Mouse (Mus musculus) hindbrain, embryonic 16.5 days (tissue): ENCODE data around the gene Crtc2. TPM values are rescaled to one million over a fixed set of nuclear protein-coding genes. Genes with fewer than 3 reads are reported as not detected.

ENCODE experiments used
- ATAC-seq: fragments of 200-750 bp; cut with Nextera tagmentation; 2 replicates; pipeline ENCODE4 v1.8.0; 2017; ENCODE audit warnings: moderate TSS enrichment, moderate library complexity
- H3K27ac ChIP-seq: fragments of 300-500 bp; sonication (generic); 2 replicates; pipeline ENCODE4 v1.5.1; 2014; ENCODE audit warnings: low read depth, mild to moderate bottlenecking, control low read depth, low read length, moderate library complexity
- H3K27me3 ChIP-seq: fragments of 300-500 bp; sonication (generic); replicated peaks from 2 replicates; pipeline ENCODE4 v1.6.1; 2014; ENCODE audit warnings: low read length; ENCODE audit not compliant: control insufficient read depth, insufficient read depth
- H3K36me3 ChIP-seq: fragments of 300-500 bp; sonication (generic); 2 replicates; pipeline ENCODE4 v1.6.1; 2014; ENCODE audit warnings: mild to moderate bottlenecking, low read length, moderate library complexity, mixed read lengths; ENCODE audit not compliant: control insufficient read depth, insufficient read depth
- H3K4me1 ChIP-seq: fragments of 300-500 bp; sonication (generic); 2 replicates; pipeline ENCODE4 v1.6.1; 2014; ENCODE audit warnings: low read depth, low read length; ENCODE audit not compliant: control insufficient read depth, insufficient read depth
- H3K4me2 ChIP-seq: fragments of 300-500 bp; sonication (generic); 2 replicates; pipeline ENCODE4 v1.6.1; 2014; ENCODE audit warnings: mild to moderate bottlenecking, low read length, control low read depth, moderate library complexity
- H3K4me3 ChIP-seq: fragments of 300-500 bp; sonication (generic); 2 replicates; pipeline ENCODE4 v1.5.1; 2014; ENCODE audit warnings: mild to moderate bottlenecking, low read length, control low read depth, moderate library complexity
- H3K9ac ChIP-seq: fragments of 300-500 bp; sonication (generic); 2 replicates; pipeline ENCODE4 v1.6.1; 2014; ENCODE audit warnings: low read depth, mild to moderate bottlenecking, control low read depth, low read length, moderate library complexity
- H3K9me3 ChIP-seq: fragments of 300-500 bp; sonication (generic); 2 replicates; pipeline ENCODE4 v1.6.1; 2014; ENCODE audit warnings: mild to moderate bottlenecking, low read length, moderate library complexity; ENCODE audit not compliant: control insufficient read depth
- WGBS: fragments of 180-500 bp; shearing (Covaris S2); extraction: QIAGEN DNeasy Blood & Tissue Kit; methylation state at CpG from one replicate; pipeline ENCODE4 v1.1.7; 2014; 5-methylcytosine and 5-hydroxymethylcytosine counted together
- polyA plus RNA-seq: library from polyadenylated mRNA; unstranded; fragments of >200 nt; fragmentation: Nextera tagmentation; extraction: Ambion mirVana; gene quantifications from 2 replicates; pipeline ENCODE4 v1.2.1, GENCODE M21; 2015

The Crtc2 gene
- polyA plus RNA-seq, 1 experiment from 2014 or later, result 19.6 TPM

GRCm38 (mm10) chr3:90272170-90272569 lies 18.2 kb downstream of the Crtc2 start:
- ATAC-seq, result no peak
- peaks cover 14% of the 10 kb centered on the region for H3K36me3 ChIP-seq
- WGBS, result 75% methylated on average over 9 of the region's 9 CpGs

DNA sequence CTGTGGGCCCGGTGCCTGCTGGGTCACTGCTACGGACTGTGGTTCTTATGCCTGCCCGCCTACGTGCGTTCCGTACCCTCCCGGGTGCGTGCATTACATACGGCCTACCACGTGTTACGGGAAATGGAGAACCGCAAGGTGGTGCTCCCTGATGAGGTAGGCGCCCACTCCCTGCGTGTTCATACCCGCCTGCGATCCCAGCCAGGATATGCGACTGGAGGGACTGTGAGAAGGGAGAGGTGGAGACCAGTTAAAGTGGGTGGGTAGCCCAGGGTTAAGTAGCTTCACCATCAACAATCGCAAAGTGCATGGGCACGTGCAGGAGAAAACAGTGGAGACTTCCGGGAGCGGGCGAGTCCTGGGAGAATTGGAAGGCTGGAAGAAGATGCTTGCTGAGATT lies 19.9 kb downstream of the Crtc2 start:
- no peak overlapping the region for H3K4me3 ChIP-seq
- no peaks in the 10 kb centered on the region for H3K4me1 ChIP-seq
- H3K27me3 ChIP-seq, result no peaks in the 10 kb centered on the region
- no peak for ATAC-seq
- no peak overlapping the region for H3K27ac ChIP-seq
- H3K9me3 ChIP-seq, result no peaks in the 10 kb centered on the region
- WGBS, result 93% methylated on average over 22 of the region's 22 CpGs
- H3K36me3 ChIP-seq, result peaks cover 19% of the 10 kb centered on the region
- H3K4me2 ChIP-seq, result no peak overlapping the region
- H3K9ac ChIP-seq, result no peak overlapping the region

More at GRCm38 (mm10) chr3:90272170-90272569, 18.2 kb downstream of the Crtc2 start:
- Histone ChIP-seq H3K9ac (no peak overlapping the region), H3K27me3 (no peaks in the 10 kb centered on the region), H3K27ac (no peak overlapping the region), H3K4me1 (no peaks in the 10 kb centered on the region), H3K4me3 (no peak overlapping the region), H3K4me2 (no peak overlapping the region), H3K9me3 (no peaks in the 10 kb centered on the region)

DNA sequence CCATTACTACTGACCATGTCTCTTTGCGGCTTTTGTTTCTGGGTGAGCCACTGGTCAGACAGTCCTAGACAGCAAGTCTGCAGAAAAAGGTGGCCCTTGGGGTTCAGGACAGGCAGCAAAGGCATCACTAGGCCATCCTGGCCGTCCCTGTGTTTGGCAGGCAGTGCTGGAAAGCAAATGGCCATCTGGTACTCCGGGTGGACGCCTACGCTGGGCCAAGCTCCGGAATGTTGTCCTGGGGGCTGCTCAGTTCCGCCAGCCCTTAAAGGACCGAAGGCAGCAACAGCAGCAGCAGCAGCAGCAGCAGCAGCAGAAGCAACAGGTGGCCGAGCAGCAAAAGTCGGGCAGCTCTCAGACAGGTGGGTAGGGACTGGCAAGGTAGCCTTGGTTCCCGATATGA lies 21.3 kb downstream of the Crtc2 start:
- 92% methylated on average over 11 of the region's 11 CpGs for WGBS
- H3K27ac ChIP-seq, result no peak overlapping the region
- peaks cover 27% of the 10 kb centered on the region for H3K36me3 ChIP-seq

DNA sequence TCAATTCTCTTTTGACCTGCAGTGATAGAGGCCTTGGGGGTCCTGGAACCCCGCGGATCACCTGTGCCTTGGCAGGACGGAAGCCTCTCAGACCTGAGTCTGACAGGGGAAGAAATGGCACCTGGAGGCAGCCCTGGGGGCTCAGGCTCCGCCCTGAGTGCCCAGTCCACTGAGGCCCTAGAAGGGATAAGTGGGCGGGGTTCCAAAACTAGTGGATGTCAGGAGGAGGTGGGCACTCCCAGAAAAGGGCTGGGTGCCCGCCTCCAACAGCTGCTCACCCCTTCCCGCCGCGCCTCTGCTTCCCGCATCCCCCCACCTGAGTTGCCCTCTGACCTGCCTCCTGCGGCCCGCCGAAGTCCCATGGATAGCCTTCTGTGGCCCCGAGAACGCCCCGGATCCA lies 22.9 kb downstream of the Crtc2 start:
- ATAC-seq, result no peak
- H3K36me3 ChIP-seq, result peaks cover 30% of the 10 kb centered on the region
- no peak overlapping the region for H3K4me2 ChIP-seq
- H3K27me3 ChIP-seq, result no peaks in the 10 kb centered on the region
- no peaks in the 10 kb centered on the region for H3K4me1 ChIP-seq
- H3K27ac ChIP-seq, result no peak overlapping the region
- no peak overlapping the region for H3K4me3 ChIP-seq
- WGBS, result 51% methylated on average over 15 of the region's 16 CpGs
- no peak overlapping the region for H3K9ac ChIP-seq
- no peaks in the 10 kb centered on the region for H3K9me3 ChIP-seq

More for the DNA sequence above, 21.3 kb downstream of the Crtc2 start:
- H3K9ac ChIP-seq, result no peak overlapping the region
- no peak overlapping the region for H3K4me2 ChIP-seq
- ATAC-seq, result no peak
- no peaks in the 10 kb centered on the region for H3K4me1 ChIP-seq
- H3K27me3 ChIP-seq, result no peaks in the 10 kb centered on the region
- no peak overlapping the region for H3K4me3 ChIP-seq
- no peaks in the 10 kb centered on the region for H3K9me3 ChIP-seq

GRCm38 (mm10) chr3:90277793-90278192 lies 23.8 kb downstream of the Crtc2 start:
- no peaks in the 10 kb centered on the region for H3K4me1 ChIP-seq
- H3K9me3 ChIP-seq, result no peaks in the 10 kb centered on the region
- H3K27ac ChIP-seq, result no peak overlapping the region
- no peak for ATAC-seq
- no peak overlapping the region for H3K4me2 ChIP-seq
- H3K27me3 ChIP-seq, result no peaks in the 10 kb centered on the region
- peaks cover 23% of the 10 kb centered on the region for H3K36me3 ChIP-seq
- 91% methylated on average over 9 of the region's 9 CpGs for WGBS
- H3K9ac ChIP-seq, result no peak overlapping the region
- no peak overlapping the region for H3K4me3 ChIP-seq

DNA sequence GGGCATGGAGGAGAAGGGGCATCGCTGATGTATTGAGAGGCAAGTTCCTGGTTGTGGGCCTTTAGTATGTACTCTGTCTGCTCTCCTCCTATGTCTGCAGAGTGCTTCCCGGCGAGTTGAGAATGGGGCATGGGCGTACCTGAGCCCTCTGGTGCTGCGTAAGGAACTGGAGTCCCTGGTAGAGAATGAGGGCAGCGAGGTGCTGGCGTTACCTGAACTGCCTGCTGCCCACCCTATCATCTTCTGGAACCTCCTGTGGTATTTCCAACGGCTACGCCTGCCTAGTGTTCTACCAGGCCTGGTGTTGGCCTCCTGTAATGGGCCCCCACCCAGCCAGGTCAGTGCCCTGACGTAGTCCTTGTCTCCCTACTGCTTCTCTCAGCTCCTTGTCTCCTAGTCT lies 24.2 kb downstream of the Crtc2 start:
- Histone ChIP-seq H3K36me3 (peaks cover 22% of the 10 kb centered on the region), H3K27me3 (no peaks in the 10 kb centered on the region), H3K4me3 (no peak overlapping the region), H3K4me1 (no peaks in the 10 kb centered on the region), H3K27ac (no peak overlapping the region), H3K4me2 (no peak overlapping the region), H3K9me3 (no peaks in the 10 kb centered on the region), H3K9ac (no peak overlapping the region)
- no peak for ATAC-seq
- WGBS, result 95% methylated on average over 10 of the region's 10 CpGs

GRCm38 (mm10) chr3:90279216-90279615 lies 25.3 kb downstream of the Crtc2 start:
- no peak for ATAC-seq
- no peak overlapping the region for H3K4me3 ChIP-seq
- H3K36me3 ChIP-seq, result peaks cover 22% of the 10 kb centered on the region
- H3K27ac ChIP-seq, result no peak overlapping the region
- no peak overlapping the region for H3K4me2 ChIP-seq
- no peaks in the 10 kb centered on the region for H3K9me3 ChIP-seq
- no peaks in the 10 kb centered on the region for H3K27me3 ChIP-seq
- no peak overlapping the region for H3K9ac ChIP-seq
- H3K4me1 ChIP-seq, result no peaks in the 10 kb centered on the region
- WGBS, result 92% methylated on average over 9 of the region's 9 CpGs

- Histone ChIP-seq H3K4me3 (no peak overlapping the region), H3K9me3 (no peaks in the 10 kb centered on the region), H3K27ac (no peak overlapping the region), H3K4me2 (no peak overlapping the region), H3K36me3 (peaks cover 22% of the 10 kb centered on the region), H3K27me3 (no peaks in the 10 kb centered on the region), H3K9ac (no peak overlapping the region), H3K4me1 (no peaks in the 10 kb centered on the region)
- WGBS, result 99% methylated on average over 7 of the region's 7 CpGs
- no peak for ATAC-seq
Measured at GRCm38 (mm10) chr3:90279743-90280142, 25.8 kb downstream of the Crtc2 start.

- ATAC-seq, result no peak
- WGBS, result 85% methylated on average over 9 of the region's 9 CpGs
- Histone ChIP-seq H3K27ac (no peak overlapping the region), H3K9ac (no peak overlapping the region), H3K4me1 (no peaks in the 10 kb centered on the region), H3K4me3 (no peak overlapping the region), H3K27me3 (no peaks in the 10 kb centered on the region), H3K36me3 (peaks cover 22% of the 10 kb centered on the region), H3K9me3 (no peaks in the 10 kb centered on the region), H3K4me2 (no peak overlapping the region)
Measured at GRCm38 (mm10) chr3:90280708-90281107, 26.7 kb downstream of the Crtc2 start.

- no peaks in the 10 kb centered on the region for H3K27me3 ChIP-seq
- peaks cover 9% of the 10 kb centered on the region for H3K36me3 ChIP-seq
- no peak overlapping the region for H3K4me3 ChIP-seq
- H3K9me3 ChIP-seq, result no peaks in the 10 kb centered on the region
- 96% methylated on average over 2 of the region's 2 CpGs for WGBS
- no peak overlapping the region for H3K9ac ChIP-seq
- no peaks in the 10 kb centered on the region for H3K4me1 ChIP-seq
- no peak for ATAC-seq
- H3K27ac ChIP-seq, result no peak overlapping the region
- no peak overlapping the region for H3K4me2 ChIP-seq
Measured at GRCm38 (mm10) chr3:90284150-90284549, 30.2 kb downstream of the Crtc2 start.
